Mouse (Mus musculus) MEL (cell line): ENCODE data around the gene Fgfr2. TPM values are rescaled to one million over a fixed set of nuclear protein-coding genes. Genes with fewer than 3 reads are reported as not detected.

ENCODE experiments used
- DNase-seq: peaks from one replicate; pipeline ENCODE4 v3.0.0; 2011; ENCODE audit warnings: low read depth, low spot score
- H3K27ac ChIP-seq: 2 replicates; pipeline ENCODE4 v1.5.1; 2012; ENCODE audit warnings: low read depth, mild to moderate bottlenecking, control low read depth, low read length, moderate library complexity; ENCODE audit not compliant: control insufficient read depth
- H3K27me3 ChIP-seq, 2 experiments: fragments of 150-350 bp in 1 of 2; sonication (generic) in 1 of 2; 2 replicates each; pipeline ENCODE4 v1.6.1; 2012; ENCODE audit warnings: low read length in 2 of 2, mild to moderate bottlenecking in 2 of 2, improper control_type of control experiment in 1 of 2, moderate library complexity in 1 of 2; ENCODE audit not compliant: insufficient read depth in 2 of 2, control insufficient read depth in 1 of 2
- H3K36me3 ChIP-seq, 2 experiments: 2 replicates each; pipeline ENCODE4 v1.6.1; 2012 to 2014; ENCODE audit warnings: low read length in 2 of 2, improper control_type of control experiment in 1 of 2, inconsistent platforms in 1 of 2, mild to moderate bottlenecking in 1 of 2; ENCODE audit not compliant: insufficient read depth in 2 of 2, control insufficient read depth in 1 of 2
- H3K4me1 ChIP-seq, 2 experiments: fragments of 150-350 bp in 1 of 2; sonication (generic) in 1 of 2; 2 replicates each; pipeline ENCODE4 v1.6.1; 2012; ENCODE audit warnings: low read length in 2 of 2, improper control_type of control experiment in 1 of 2, mild to moderate bottlenecking in 1 of 2; ENCODE audit not compliant: insufficient read depth in 2 of 2, control insufficient read depth in 1 of 2
- H3K4me3 ChIP-seq, 2 experiments: fragments of 150-350 bp in 1 of 2; sonication (generic) in 1 of 2; 2 replicates each; pipeline ENCODE4 v1.5.1; 2012; ENCODE audit warnings: low read depth in 2 of 2, low read length in 2 of 2, mild to moderate bottlenecking in 2 of 2, moderate library complexity in 2 of 2, control low read depth in 1 of 2, improper control_type of control experiment in 1 of 2; ENCODE audit not compliant: control insufficient read depth in 1 of 2, insufficient read depth in 1 of 2
- H3K79me2 ChIP-seq: 2 replicates; pipeline ENCODE4 v1.6.1; 2012; ENCODE audit warnings: mild to moderate bottlenecking, low read length, moderate library complexity; ENCODE audit not compliant: control insufficient read depth, poor library complexity, insufficient read depth
- H3K9ac ChIP-seq: 2 replicates; pipeline ENCODE4 v1.6.1; 2012; ENCODE audit warnings: low read depth, mild to moderate bottlenecking, control low read depth, low read length, moderate library complexity; ENCODE audit not compliant: control insufficient read depth, poor library complexity, severe bottlenecking
- H3K9me3 ChIP-seq: fragments of 150-350 bp; sonication (generic); replicated peaks from 2 replicates; pipeline ENCODE4 v1.6.1; 2012; ENCODE audit warnings: mild to moderate bottlenecking, low read length, improper control_type of control experiment, moderate library complexity; ENCODE audit not compliant: insufficient read depth
- CHD2 ChIP-seq: IDR thresholded peaks from 2 replicates; pipeline ENCODE4 v1.6.1; 2011; ENCODE audit warnings: low read length, improper control_type of control experiment
- CTCF ChIP-seq, 3 experiments: IDR thresholded peaks in 2 of 3; conservative IDR thresholded peaks in 1 of 3; 2 replicates each; pipeline ENCODE4 v1.5.1; 2011 to 2012; ENCODE audit warnings: low read length in 3 of 3, low read depth in 2 of 3, mild to moderate bottlenecking in 2 of 3, improper control_type of control experiment in 1 of 3, inconsistent platforms in 1 of 3, mixed read lengths in 1 of 3, moderate library complexity in 1 of 3; ENCODE audit not compliant: control insufficient read depth in 1 of 3, insufficient read depth in 1 of 3, poor library complexity in 1 of 3, severe bottlenecking in 1 of 3
- E2F4 ChIP-seq: IDR thresholded peaks from 2 replicates; pipeline ENCODE4 v1.6.1; 2011; ENCODE audit warnings: low read depth, low read length, improper control_type of control experiment, borderline replicate concordance
- EP300 ChIP-seq, 2 experiments: IDR thresholded peaks; 2 replicates each; pipeline ENCODE4 v1.6.1; 2011; ENCODE audit warnings: improper control_type of control experiment in 2 of 2, low read length in 2 of 2, low read depth in 1 of 2, mild to moderate bottlenecking in 1 of 2
- GABPA ChIP-seq: IDR thresholded peaks from 2 replicates; pipeline ENCODE4 v1.6.1; 2012; ENCODE audit warnings: low read depth, mild to moderate bottlenecking, inconsistent platforms, low read length, improper control_type of control experiment, moderate library complexity
- GATA1 ChIP-seq: IDR thresholded peaks from 2 replicates; pipeline ENCODE4 v1.6.1; 2011; ENCODE audit warnings: low read depth, low read length, improper control_type of control experiment
- HCFC1 ChIP-seq: IDR thresholded peaks from 2 replicates; pipeline ENCODE4 v1.6.1; 2012; ENCODE audit warnings: low read depth, mild to moderate bottlenecking, inconsistent platforms, low read length, improper control_type of control experiment, moderate library complexity
- KAT2A ChIP-seq: conservative IDR thresholded peaks from 2 replicates; pipeline ENCODE4 v1.6.1; 2012; ENCODE audit warnings: low read depth, low read length, improper control_type of control experiment, inconsistent platforms
- MAFK ChIP-seq: IDR thresholded peaks from 2 replicates; pipeline ENCODE4 v1.6.1; 2011; ENCODE audit warnings: low read depth, mild to moderate bottlenecking, low read length, improper control_type of control experiment, borderline replicate concordance
- MXI1 ChIP-seq: IDR thresholded peaks from 2 replicates; pipeline ENCODE4 v1.6.1; 2011; ENCODE audit warnings: mild to moderate bottlenecking, low read depth, low read length, improper control_type of control experiment
- MYC ChIP-seq: IDR thresholded peaks from 2 replicates; pipeline ENCODE4 v1.6.1; 2011; ENCODE audit warnings: low read depth, mild to moderate bottlenecking, low read length, improper control_type of control experiment, moderate library complexity
- POLR2AphosphoS2 ChIP-seq: IDR thresholded peaks from 2 replicates; pipeline ENCODE4 v1.6.1; 2011; ENCODE audit warnings: low read length, improper control_type of control experiment
- POLR2AphosphoS5 ChIP-seq: IDR thresholded peaks from 2 replicates; pipeline ENCODE4 v1.6.1; 2012; ENCODE audit warnings: low read depth, borderline replicate concordance, mild to moderate bottlenecking, inconsistent platforms, low read length, moderate library complexity, mixed read lengths
- RCOR1 ChIP-seq: IDR thresholded peaks from 2 replicates; pipeline ENCODE4 v1.6.1; 2012; ENCODE audit warnings: low read depth, mild to moderate bottlenecking, inconsistent platforms, low read length, improper control_type of control experiment
- SIN3A ChIP-seq: IDR thresholded peaks from 2 replicates; pipeline ENCODE4 v1.6.1; 2012; ENCODE audit warnings: low read length, improper control_type of control experiment, inconsistent platforms
- TAL1 ChIP-seq: IDR thresholded peaks from 2 replicates; pipeline ENCODE4 v1.6.1; 2012; ENCODE audit warnings: mild to moderate bottlenecking, inconsistent platforms, low read length, moderate library complexity, mixed read lengths
- TBP ChIP-seq: IDR thresholded peaks from 2 replicates; pipeline ENCODE4 v1.8.0; 2011; ENCODE audit warnings: low read depth, low read length, improper control_type of control experiment
- USF1 ChIP-seq: IDR thresholded peaks from 2 replicates; pipeline ENCODE4 v1.6.1; 2014; ENCODE audit warnings: low read depth, mild to moderate bottlenecking, inconsistent platforms, low read length, improper control_type of control experiment, moderate library complexity
- USF2 ChIP-seq, 2 experiments: IDR thresholded peaks; 2 replicates each; pipeline ENCODE4 v1.6.1; 2011 to 2012; ENCODE audit warnings: improper control_type of control experiment in 2 of 2, low read length in 2 of 2, borderline replicate concordance in 1 of 2, inconsistent platforms in 1 of 2, low read depth in 1 of 2, mild to moderate bottlenecking in 1 of 2; ENCODE audit not compliant: insufficient read depth in 1 of 2
- ZC3H11A ChIP-seq: IDR thresholded peaks from 2 replicates; pipeline ENCODE4 v1.6.1; 2012; ENCODE audit warnings: low read depth, mild to moderate bottlenecking, inconsistent platforms, low read length, improper control_type of control experiment
- polyA plus RNA-seq, 2 experiments: library from polyadenylated mRNA; stranded (reverse) in 1 of 2; unstranded in 1 of 2; fragments of >175 nt in 1 of 2; fragments of >200 nt in 1 of 2; gene quantifications; 2 replicates each; pipeline versions ENCODE4 v1.2.1 to v1.2.4; 2012; ENCODE audit warnings: low replicate concordance in 2 of 2, low read depth in 1 of 2; ENCODE audit not compliant: insufficient read length in 2 of 2, insufficient read depth in 1 of 2, missing spikeins in 1 of 2
- total RNA-seq: library from RNA; depleted of rRNA; stranded (reverse); fragments of 300-350 nt; gene quantifications from 2 replicates; pipeline ENCODE4 v1.2.3, GENCODE M21; 2012

The Fgfr2 gene
- total and polyA plus RNA-seq, 3 experiments = not detected

DNA sequence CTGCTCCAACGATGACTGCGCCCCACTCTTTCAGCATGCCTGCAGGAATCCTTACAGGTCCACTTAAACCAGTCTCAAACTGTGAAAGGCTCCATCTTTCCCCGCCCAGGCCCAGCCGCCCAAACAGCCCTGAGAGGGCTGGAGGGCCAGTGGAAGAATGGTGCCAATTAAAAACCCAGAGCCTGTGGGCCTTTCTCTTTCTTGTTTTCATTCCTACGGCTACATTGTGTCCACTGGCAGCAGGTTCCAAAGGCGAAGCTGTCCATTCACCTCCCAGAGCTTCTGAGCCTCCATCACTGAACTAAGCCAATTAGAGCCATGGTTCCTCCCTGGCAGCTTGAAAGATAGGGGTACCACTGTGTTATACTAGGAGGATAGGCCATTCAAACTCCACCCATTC lies 391.6 kb downstream of the Fgfr2 start:
- Histone ChIP-seq H3K9ac (no peak overlapping the region), H3K79me2 (no peaks in the 10 kb centered on the region), H3K4me1 (peaks cover 3 to 18% of the 10 kb centered on the region in 2 experiments), H3K27ac (no peak overlapping the region), H3K27me3 (no peaks in the 10 kb centered on the region), H3K9me3 (no peaks in the 10 kb centered on the region), H3K36me3 (peaks cover 0 to 15% of the 10 kb centered on the region in 2 experiments; a peak in 2 of 4 replicates), H3K4me3 (no peak overlapping the region)
- no peak for TF ChIP-seq POLR2AphosphoS2
- TF ChIP-seq KAT2A = no peak
- TF ChIP-seq HCFC1 = no peak
- no peak for TF ChIP-seq TBP
- TF ChIP-seq GATA1 = no peak
- TF ChIP-seq E2F4 = no peak
- no peak for TF ChIP-seq POLR2AphosphoS5
- no peak for TF ChIP-seq CTCF (IDR thresholded peaks at IDR 0.05 in 2 of 3, conservative IDR thresholded peaks at IDR 0.05 in 1 of 3; ENCODE audit: control insufficient read depth in 1 of 3, insufficient read depth in 1 of 3, low read depth in 2 of 3, low read length in 3 of 3, poor library complexity in 1 of 3, severe bottlenecking in 1 of 3)
- TF ChIP-seq USF2 (IDR thresholded peaks at IDR 0.05; ENCODE audit: borderline replicate concordance in 1 of 2, insufficient read depth in 1 of 2, low read depth in 1 of 2, low read length in 2 of 2) = no peak
- TF ChIP-seq TAL1 = no peak
- no peak for TF ChIP-seq EP300 (IDR thresholded peaks at IDR 0.05; ENCODE audit: low read depth in 1 of 2, low read length in 2 of 2)
- TF ChIP-seq MXI1 = no peak
- TF ChIP-seq GABPA = no peak
- TF ChIP-seq MAFK = no peak
- no peak for DNase-seq

GRCm38 (mm10) chr7:132730510-132730909 lies 392.6 kb downstream of the Fgfr2 start:
- Histone ChIP-seq H3K79me2 (no peaks in the 10 kb centered on the region), H3K9me3 (no peaks in the 10 kb centered on the region), H3K4me3 (no peak overlapping the region), H3K9ac (no peak overlapping the region), H3K27ac (no peak overlapping the region), H3K4me1 (peaks cover 2 to 8% of the 10 kb centered on the region in 2 experiments), H3K36me3 (peaks cover 0 to 7% of the 10 kb centered on the region in 2 experiments; a peak in 2 of 4 replicates), H3K27me3 (no peaks in the 10 kb centered on the region)
- DNase-seq = no peak
- TF ChIP-seq USF1 (no peak), CHD2 (no peak), GATA1 (no peak), KAT2A (no peak), ZC3H11A (no peak), MYC (no peak), USF2 (IDR thresholded peaks at IDR 0.05; ENCODE audit: borderline replicate concordance in 1 of 2, insufficient read depth in 1 of 2, low read depth in 1 of 2, low read length in 2 of 2) (no peak), RCOR1 (no peak), SIN3A (no peak)
- TF ChIP-seq, all 39 proteins: peak for 0
